Mouse (Mus musculus): Measurements from ENCODE around the gene Mon1b. TPM values are rescaled to one million over a fixed set of nuclear protein-coding genes. Genes with fewer than 3 reads are reported as not detected.

Gene Mon1b
- polyA plus RNA-seq, 1 experiment from 2014 or later, result 8.2 TPM

DNA sequence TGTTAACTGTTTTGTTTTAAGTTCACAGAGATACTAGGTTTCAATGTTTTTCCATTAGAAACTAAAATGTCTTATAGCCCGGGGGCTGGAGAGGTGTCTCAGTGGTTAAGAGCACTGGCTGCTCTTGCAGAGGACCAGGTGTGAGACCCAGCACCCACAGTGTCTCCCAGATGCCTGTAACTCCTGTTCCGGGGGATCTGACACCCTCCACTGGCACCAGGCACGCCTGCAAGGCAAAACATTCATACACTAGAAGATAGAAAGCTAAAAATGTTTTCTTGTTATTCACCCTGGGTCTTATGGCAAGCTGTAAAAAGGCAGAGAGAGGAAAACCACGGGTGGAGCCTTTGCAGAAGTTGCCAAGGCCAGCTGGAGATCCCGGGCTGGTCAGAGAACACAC is 9.8 kb downstream of the Mon1b start:
- H3K9ac ChIP-seq (replicated peaks; ENCODE audit: low read length), result no peak overlapping the region
- peaks cover 21% of the 10 kb centered on the region for H3K36me3 ChIP-seq (ENCODE audit: insufficient read depth, low read length)
- H3K4me1 ChIP-seq (ENCODE audit: insufficient read depth, low read length), result no peaks in the 10 kb centered on the region
- H3K4me3 ChIP-seq (ENCODE audit: low read length), result no peak overlapping the region
- H3K4me2 ChIP-seq (replicated peaks; ENCODE audit: low read depth, low read length), result no peak overlapping the region
- no peak overlapping the region for H3K27ac ChIP-seq (ENCODE audit: low read length)
- no peaks in the 10 kb centered on the region for H3K27me3 ChIP-seq (ENCODE audit: insufficient read depth, low read length)
- no peak for ATAC-seq (ENCODE audit: low FRiP score, low TSS enrichment)
- WGBS, result 63% methylated on average over 5 of the region's 5 CpGs
- no peaks in the 10 kb centered on the region for H3K9me3 ChIP-seq (ENCODE audit: low read length)

DNA sequence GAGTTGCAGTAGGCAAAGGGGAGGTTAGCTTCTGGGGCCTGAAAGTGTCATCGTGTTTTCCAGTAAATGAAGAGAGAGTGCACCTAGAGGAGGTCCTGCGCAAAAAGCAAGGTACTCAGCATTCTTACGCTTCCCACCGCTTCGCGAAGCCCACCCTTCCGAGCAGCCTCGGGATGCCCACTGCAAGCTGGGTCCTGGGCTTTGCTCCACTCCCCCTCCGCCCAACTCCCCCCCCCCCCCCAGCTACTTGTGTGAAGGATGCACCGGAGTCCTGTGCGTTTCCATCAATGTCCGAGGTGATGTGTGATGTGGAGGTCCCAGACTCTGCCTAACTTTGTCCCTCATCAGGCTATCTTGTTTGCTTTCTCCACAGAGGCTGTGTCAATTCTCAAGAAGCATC is 17.1 kb downstream of the Mon1b start:
- no peak overlapping the region for H3K4me3 ChIP-seq (ENCODE audit: low read length)
- H3K9ac ChIP-seq (replicated peaks; ENCODE audit: low read length), result no peak overlapping the region
- H3K27me3 ChIP-seq (ENCODE audit: insufficient read depth, low read length), result no peaks in the 10 kb centered on the region
- 87% methylated on average over 11 of the region's 12 CpGs for whole genome bisulfite sequencing
- no peaks in the 10 kb centered on the region for H3K9me3 ChIP-seq (ENCODE audit: low read length)
- no peak for ATAC-seq (ENCODE audit: low FRiP score, low TSS enrichment)
- no peaks in the 10 kb centered on the region for H3K4me1 ChIP-seq (ENCODE audit: insufficient read depth, low read length)
- no peaks in the 10 kb centered on the region for H3K36me3 ChIP-seq (ENCODE audit: insufficient read depth, low read length)
- H3K4me2 ChIP-seq (replicated peaks; ENCODE audit: low read depth, low read length), result no peak overlapping the region
- no peak overlapping the region for H3K27ac ChIP-seq (ENCODE audit: low read length)

DNA sequence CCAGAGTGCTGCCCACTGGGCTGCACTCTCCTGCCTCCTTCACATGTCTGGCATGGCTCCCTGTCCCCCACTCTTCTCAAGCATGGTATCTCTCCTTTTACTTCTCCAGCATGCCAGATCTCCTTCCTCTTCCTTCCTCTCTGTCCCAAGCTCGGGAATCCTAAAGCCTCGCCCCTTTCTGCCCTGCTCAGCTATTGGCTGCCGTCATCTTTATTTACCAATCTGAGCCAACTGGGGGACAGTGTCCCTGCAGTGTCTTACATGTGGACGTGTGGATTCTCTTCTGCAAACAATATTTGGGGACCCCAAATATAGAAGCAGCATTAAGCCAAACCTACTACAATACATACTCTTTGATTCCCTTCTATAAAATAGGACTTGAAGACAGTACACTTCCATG is 17.8 kb downstream of the Mon1b start:
- Histone ChIP-seq H3K4me3 (ENCODE audit: low read length) (no peak overlapping the region), H3K36me3 (ENCODE audit: insufficient read depth, low read length) (no peaks in the 10 kb centered on the region), H3K9ac (replicated peaks; ENCODE audit: low read length) (no peak overlapping the region), H3K27me3 (ENCODE audit: insufficient read depth, low read length) (no peaks in the 10 kb centered on the region), H3K4me2 (replicated peaks; ENCODE audit: low read depth, low read length) (no peak overlapping the region), H3K27ac (ENCODE audit: low read length) (no peak overlapping the region), H3K9me3 (ENCODE audit: low read length) (no peaks in the 10 kb centered on the region), H3K4me1 (ENCODE audit: insufficient read depth, low read length) (no peaks in the 10 kb centered on the region)
- 62% methylated on average over 4 of the region's 4 CpGs for WGBS
- ATAC-seq (ENCODE audit: low FRiP score, low TSS enrichment), result no peak

DNA sequence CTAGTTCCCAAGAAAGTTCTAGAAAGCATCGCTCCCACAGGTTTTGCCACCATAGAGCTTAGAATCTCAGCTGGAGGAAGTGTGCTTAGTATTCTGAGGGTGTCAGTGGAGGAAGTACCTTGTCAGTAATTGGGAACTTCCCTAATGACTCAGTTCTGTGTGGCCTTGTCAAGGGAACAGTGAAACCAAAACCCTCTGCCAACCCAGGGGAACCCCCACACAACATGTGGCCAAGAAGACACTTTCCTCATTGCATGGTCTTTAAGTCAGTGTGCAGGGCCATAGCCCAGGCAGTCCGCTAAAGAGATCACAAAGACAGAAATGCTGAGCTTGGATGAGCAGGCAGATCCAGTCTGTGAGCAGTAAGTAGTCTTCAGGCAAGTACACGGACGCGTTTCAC is 20.8 kb downstream of the Mon1b start:
- Histone ChIP-seq H3K9me3 (ENCODE audit: low read length) (no peaks in the 10 kb centered on the region), H3K4me1 (ENCODE audit: insufficient read depth, low read length) (no peaks in the 10 kb centered on the region), H3K4me2 (replicated peaks; ENCODE audit: low read depth, low read length) (no peak overlapping the region), H3K36me3 (ENCODE audit: insufficient read depth, low read length) (no peaks in the 10 kb centered on the region), H3K4me3 (ENCODE audit: low read length) (no peak overlapping the region), H3K27ac (ENCODE audit: low read length) (no peak overlapping the region), H3K9ac (replicated peaks; ENCODE audit: low read length) (no peak overlapping the region), H3K27me3 (ENCODE audit: insufficient read depth, low read length) (no peaks in the 10 kb centered on the region)
- 92% methylated on average over 5 of the region's 5 CpGs for WGBS
- ATAC-seq (ENCODE audit: low FRiP score, low TSS enrichment), result no peak

DNA sequence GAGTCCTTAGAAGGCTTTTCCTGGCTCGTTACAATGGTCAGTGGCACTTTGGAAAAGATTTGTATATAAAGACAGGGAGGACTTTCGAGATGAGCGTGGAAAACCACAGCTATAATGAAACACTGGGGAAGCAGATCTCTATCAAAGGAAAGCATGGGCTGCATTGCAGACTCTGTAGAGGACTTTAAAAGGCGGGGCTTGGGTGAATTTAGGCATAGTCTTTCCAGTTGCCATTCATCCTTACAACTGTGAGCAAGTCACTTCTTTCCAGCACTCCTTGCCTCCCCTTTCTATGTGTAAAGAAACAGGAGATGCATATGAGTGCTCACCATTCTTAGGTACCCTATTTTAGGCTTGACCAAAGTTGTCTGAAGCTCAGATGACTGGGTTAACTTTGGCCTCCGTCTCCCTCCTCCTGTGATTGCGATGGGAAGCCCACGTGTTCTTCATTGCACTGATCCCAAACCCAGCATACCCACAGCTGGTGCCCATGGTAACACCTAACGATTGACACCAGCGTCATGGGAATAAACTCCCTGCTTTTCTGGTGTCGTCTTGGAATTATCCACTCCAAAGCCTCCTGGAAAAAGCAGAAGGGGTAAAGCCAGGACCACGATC is 21.4 kb downstream of the Mon1b start:
- H3K36me3 ChIP-seq (ENCODE audit: insufficient read depth, low read length), result no peaks in the 10 kb centered on the region
- H3K9ac ChIP-seq (replicated peaks; ENCODE audit: low read length), result no peak overlapping the region
- 83% methylated on average over 11 of the region's 11 CpGs for WGBS
- no peak overlapping the region for H3K27ac ChIP-seq (ENCODE audit: low read length)
- H3K4me3 ChIP-seq (ENCODE audit: low read length), result no peak overlapping the region
- H3K4me1 ChIP-seq (ENCODE audit: insufficient read depth, low read length), result no peaks in the 10 kb centered on the region
- ATAC-seq (ENCODE audit: low FRiP score, low TSS enrichment), result no peak
- H3K4me2 ChIP-seq (replicated peaks; ENCODE audit: low read depth, low read length), result no peak overlapping the region
- no peaks in the 10 kb centered on the region for H3K9me3 ChIP-seq (ENCODE audit: low read length)
- no peaks in the 10 kb centered on the region for H3K27me3 ChIP-seq (ENCODE audit: insufficient read depth, low read length)

DNA sequence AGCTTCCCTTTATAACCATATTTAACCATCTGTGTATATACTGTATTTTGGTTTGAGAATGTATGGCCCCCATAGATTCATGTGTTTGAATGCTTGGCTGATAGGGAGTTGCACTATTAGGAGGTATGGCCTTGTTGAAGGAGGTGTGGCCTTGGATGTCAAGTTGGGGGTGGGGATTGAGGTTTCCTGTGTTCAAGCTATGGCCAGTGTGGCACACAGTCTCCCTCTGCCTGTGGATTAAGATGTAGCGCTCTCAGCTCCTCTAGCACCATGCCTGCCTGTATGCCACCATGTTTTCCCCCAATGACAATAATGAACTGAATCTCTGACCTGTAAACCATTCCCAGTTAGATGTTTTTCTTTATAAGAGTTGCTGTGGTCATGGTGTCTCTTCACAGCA is 24.7 kb downstream of the Mon1b start:
- no peak for ATAC-seq (ENCODE audit: low FRiP score, low TSS enrichment)
- WGBS, result 100% methylated on average over 1 of the region's 1 CpGs
- Histone ChIP-seq H3K9me3 (ENCODE audit: low read length) (no peaks in the 10 kb centered on the region), H3K9ac (replicated peaks; ENCODE audit: low read length) (no peak overlapping the region), H3K36me3 (ENCODE audit: insufficient read depth, low read length) (no peaks in the 10 kb centered on the region), H3K27me3 (ENCODE audit: insufficient read depth, low read length) (no peaks in the 10 kb centered on the region), H3K4me2 (replicated peaks; ENCODE audit: low read depth, low read length) (no peak overlapping the region), H3K4me1 (ENCODE audit: insufficient read depth, low read length) (no peaks in the 10 kb centered on the region), H3K4me3 (ENCODE audit: low read length) (no peak overlapping the region), H3K27ac (ENCODE audit: low read length) (no peak overlapping the region)

DNA sequence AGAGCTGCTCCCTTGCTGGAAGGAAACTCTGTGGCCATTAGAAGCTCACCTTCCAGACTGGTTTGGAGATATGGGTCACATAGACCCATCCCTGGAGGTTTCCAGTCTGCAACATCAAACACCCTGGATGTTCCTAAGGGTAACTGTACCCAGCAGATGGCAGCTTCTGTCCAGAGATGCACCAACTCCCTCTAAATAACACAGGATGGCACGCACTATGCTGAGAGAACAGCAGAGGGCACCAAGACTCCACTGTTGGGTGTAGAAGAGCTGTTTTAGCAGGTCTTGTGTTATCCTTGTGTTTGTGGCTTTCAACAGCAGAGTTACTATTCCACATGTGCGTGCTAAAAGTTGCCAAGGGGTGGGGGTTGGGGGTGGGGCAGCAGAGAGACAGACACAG is 29.2 kb downstream of the Mon1b start:
- H3K4me2 ChIP-seq (replicated peaks; ENCODE audit: low read depth, low read length), result no peak overlapping the region
- ATAC-seq (ENCODE audit: low FRiP score, low TSS enrichment), result peak; percentile 87
- H3K36me3 ChIP-seq (ENCODE audit: insufficient read depth, low read length), result no peaks in the 10 kb centered on the region
- no peaks in the 10 kb centered on the region for H3K27me3 ChIP-seq (ENCODE audit: insufficient read depth, low read length)
- H3K4me1 ChIP-seq (ENCODE audit: insufficient read depth, low read length), result peaks cover 7% of the 10 kb centered on the region; the same call in 1 of the 2 replicates
- H3K9ac ChIP-seq (replicated peaks; ENCODE audit: low read length), result no peak overlapping the region
- no peak overlapping the region for H3K27ac ChIP-seq (ENCODE audit: low read length)
- no peaks in the 10 kb centered on the region for H3K9me3 ChIP-seq (ENCODE audit: low read length)
- no peak overlapping the region for H3K4me3 ChIP-seq (ENCODE audit: low read length)
- WGBS, result 9% methylated on average over 2 of the region's 2 CpGs

DNA sequence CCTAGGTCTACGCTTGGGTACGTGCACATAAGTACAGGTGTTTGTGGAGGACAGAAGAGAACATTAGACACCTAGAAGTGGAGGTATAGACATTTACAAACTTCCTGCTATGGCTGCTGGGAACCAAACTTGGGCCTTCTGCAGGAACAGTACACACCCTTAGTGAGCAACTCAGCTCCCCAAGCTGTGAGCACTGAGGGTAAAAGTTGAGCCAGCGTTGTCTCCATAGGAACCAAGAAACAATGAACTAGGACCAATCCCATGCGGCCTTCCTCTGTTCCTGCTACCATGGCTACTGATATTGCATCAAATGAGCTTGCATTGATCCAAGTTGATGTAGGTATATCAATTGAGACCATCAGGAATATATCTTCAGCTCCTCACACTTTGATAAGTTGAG is 29.6 kb downstream of the Mon1b start:
- Histone ChIP-seq H3K36me3 (ENCODE audit: insufficient read depth, low read length) (no peaks in the 10 kb centered on the region), H3K27me3 (ENCODE audit: insufficient read depth, low read length) (no peaks in the 10 kb centered on the region), H3K27ac (ENCODE audit: low read length) (no peak overlapping the region), H3K4me2 (replicated peaks; ENCODE audit: low read depth, low read length) (no peak overlapping the region), H3K9me3 (ENCODE audit: low read length) (no peaks in the 10 kb centered on the region), H3K9ac (replicated peaks; ENCODE audit: low read length) (no peak overlapping the region), H3K4me3 (ENCODE audit: low read length) (no peak overlapping the region), H3K4me1 (ENCODE audit: insufficient read depth, low read length) (peaks cover 7% of the 10 kb centered on the region; the same call in 1 of the 2 replicates)
- ATAC-seq (ENCODE audit: low FRiP score, low TSS enrichment), result no peak; the same call in 1 of the 2 replicates
- WGBS, result 81% methylated on average over 4 of the region's 4 CpGs

DNA sequence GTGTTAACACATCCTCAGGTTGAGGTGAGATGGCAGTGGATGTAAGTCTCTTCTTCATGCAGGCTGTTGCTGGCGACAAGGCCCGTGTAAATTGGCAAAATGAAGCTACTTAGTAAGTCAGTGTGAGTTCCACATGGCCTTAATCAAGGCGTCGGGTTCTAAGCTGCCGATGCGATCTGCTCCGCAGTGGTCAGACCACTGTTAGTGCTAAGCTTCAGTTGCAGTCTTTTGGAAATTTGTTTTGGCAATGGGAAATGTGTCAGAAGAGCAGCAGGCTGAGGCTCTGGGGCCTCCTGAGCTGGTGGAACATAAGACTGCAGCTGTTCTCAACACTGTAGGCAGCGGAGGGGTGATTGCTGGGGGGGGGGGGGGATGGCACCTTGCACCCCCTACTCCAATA is 30.6 kb downstream of the Mon1b start:
- no peaks in the 10 kb centered on the region for H3K9me3 ChIP-seq (ENCODE audit: low read length)
- no peak overlapping the region for H3K4me3 ChIP-seq (ENCODE audit: low read length)
- no peak overlapping the region for H3K27ac ChIP-seq (ENCODE audit: low read length)
- H3K36me3 ChIP-seq (ENCODE audit: insufficient read depth, low read length), result no peaks in the 10 kb centered on the region
- no peak for ATAC-seq (ENCODE audit: low FRiP score, low TSS enrichment)
- H3K4me2 ChIP-seq (replicated peaks; ENCODE audit: low read depth, low read length), result no peak overlapping the region
- peaks cover 7% of the 10 kb centered on the region; the same call in 1 of the 2 replicates for H3K4me1 ChIP-seq (ENCODE audit: insufficient read depth, low read length)
- WGBS, result 51% methylated on average over 8 of the region's 8 CpGs
- no peak overlapping the region for H3K9ac ChIP-seq (replicated peaks; ENCODE audit: low read length)
- no peaks in the 10 kb centered on the region for H3K27me3 ChIP-seq (ENCODE audit: insufficient read depth, low read length)

DNA sequence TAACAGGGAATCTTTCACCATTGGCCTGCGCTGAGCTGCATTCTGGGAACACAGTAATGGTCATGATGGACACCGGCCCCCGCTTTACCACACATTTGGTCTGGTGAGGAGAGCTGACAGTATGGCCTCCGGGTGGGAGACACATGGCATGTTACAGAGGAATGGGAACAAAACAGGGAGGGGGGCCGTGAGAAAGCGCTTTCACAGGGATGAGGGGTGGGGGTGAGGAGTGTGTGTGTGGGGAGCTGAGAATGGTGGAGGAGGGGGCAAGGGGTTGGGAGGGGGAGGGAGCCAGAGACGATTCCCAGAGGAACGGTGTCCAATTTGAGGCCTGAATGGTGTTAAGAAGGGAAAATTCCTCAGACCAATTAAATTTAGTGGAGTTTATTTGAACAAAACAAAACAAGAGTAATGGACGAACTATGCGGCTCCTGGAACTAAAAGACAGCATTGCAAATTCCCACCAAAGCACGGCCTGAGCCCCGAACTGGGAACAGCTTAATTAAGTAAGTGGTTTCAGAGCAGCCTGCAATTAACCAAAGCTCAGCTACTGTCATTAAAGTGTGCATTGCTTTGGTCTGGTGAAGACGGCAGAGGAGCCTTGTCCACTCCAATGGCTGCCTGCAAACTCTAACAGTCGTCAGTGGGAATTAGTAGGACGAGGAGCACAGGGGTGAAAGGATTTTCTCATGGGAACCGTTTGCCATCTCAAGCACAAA is 31.5 kb downstream of the Mon1b start:
- ATAC-seq (ENCODE audit: low FRiP score, low TSS enrichment), result no peak
- H3K9me3 ChIP-seq (ENCODE audit: low read length), result no peaks in the 10 kb centered on the region
- no peak overlapping the region for H3K4me2 ChIP-seq (replicated peaks; ENCODE audit: low read depth, low read length)
- H3K27ac ChIP-seq (ENCODE audit: low read length), result no peak overlapping the region
- no peak overlapping the region for H3K4me3 ChIP-seq (ENCODE audit: low read length)
- no peaks in the 10 kb centered on the region for H3K36me3 ChIP-seq (ENCODE audit: insufficient read depth, low read length)
- no peak overlapping the region for H3K9ac ChIP-seq (replicated peaks; ENCODE audit: low read length)
- 46% methylated on average over 16 of the region's 16 CpGs for WGBS
- H3K27me3 ChIP-seq (ENCODE audit: insufficient read depth, low read length), result no peaks in the 10 kb centered on the region
- peaks cover 7% of the 10 kb centered on the region; the same call in 1 of the 2 replicates for H3K4me1 ChIP-seq (ENCODE audit: insufficient read depth, low read length)
